8 mouse cellular contexts compared by ENCODE assay signal in the genomic region with DNA sequence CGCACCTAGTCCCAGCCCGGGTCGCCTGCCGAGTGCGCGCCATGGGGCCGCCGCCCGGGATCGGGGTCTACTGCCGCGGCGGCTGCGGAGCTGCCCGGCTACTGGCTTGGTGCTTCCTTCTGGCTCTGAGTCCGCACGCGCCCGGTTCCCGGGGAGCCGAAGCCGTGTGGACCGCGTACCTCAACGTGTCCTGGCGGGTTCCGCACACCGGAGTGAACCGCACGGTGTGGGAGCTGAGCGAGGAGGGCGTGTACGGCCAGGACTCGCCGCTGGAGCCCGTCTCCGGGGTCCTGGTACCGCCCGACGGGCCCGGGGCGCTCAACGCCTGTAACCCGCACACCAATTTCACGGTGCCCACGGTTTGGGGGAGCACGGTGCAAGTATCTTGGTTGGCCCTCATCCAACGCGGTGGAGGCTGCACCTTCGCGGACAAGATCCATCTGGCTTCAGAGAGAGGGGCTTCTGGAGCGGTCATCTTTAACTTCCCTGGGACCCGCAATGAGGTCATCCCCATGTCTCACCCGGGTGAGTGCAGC. TPM values are rescaled to one million over a fixed set of nuclear protein-coding genes. Genes with fewer than 3 reads are reported as not detected.
DNase-seq lines count a peak whose midpoint lies in the region; ATAC-seq and TF ChIP-seq lines count a peak whose summit lies in the region.

No protein-coding gene starts in this region.

- no peaks in the 10 kb centered on the region for H3K9me3 ChIP-seq in forebrain, embryonic 11.5 days (ENCODE audit: control insufficient read depth, low read length)
- H3K9me3 ChIP-seq in intestine, embryonic 15.5 days = no peaks in the 10 kb centered on the region

- H3K4me1 ChIP-seq in forebrain, embryonic 11.5 days (replicated peaks; ENCODE audit: control insufficient read depth, insufficient read depth, low read length) = no peaks in the 10 kb centered on the region
- no peaks in the 10 kb centered on the region for H3K4me1 ChIP-seq in intestine, embryonic 15.5 days (replicated peaks)

- H3K27ac ChIP-seq in layer of hippocampus, adult 2 months = peak overlapping the region; percentile 90
- no peak overlapping the region for H3K27ac ChIP-seq in forebrain, embryonic 11.5 days (ENCODE audit: low read depth, low read length)
- H3K27ac ChIP-seq in intestine, embryonic 15.5 days = peak overlapping the region; percentile 51; the same call in 1 of the 2 replicates

- no peaks in the 10 kb centered on the region for H3K36me3 ChIP-seq in forebrain, embryonic 11.5 days (ENCODE audit: control insufficient read depth, insufficient read depth, low read length)
- H3K36me3 ChIP-seq in intestine, embryonic 15.5 days = no peaks in the 10 kb centered on the region

- ATAC-seq in activated CD4-positive, CD25-positive, alpha-beta regulatory T cell, adult 4 months = peak; percentile 37
- peak; percentile 83 for ATAC-seq in forebrain, embryonic 11.5 days (replicated peaks; ENCODE audit: low FRiP score)
- ATAC-seq in intestine, embryonic 15.5 days = peak; percentile 71
- peak; percentile 35 for ATAC-seq in megakaryocyte-erythroid progenitor cell, adult 5-6 weeks (replicated peaks; ENCODE audit: low FRiP score, low TSS enrichment, poor library complexity, severe bottlenecking)

- TF ChIP-seq CTCF in layer of hippocampus, adult 2 months (conservative IDR thresholded peaks at IDR 0.05) = no peak

- peak overlapping the region; percentile 48 for H3K9ac ChIP-seq in forebrain, embryonic 11.5 days (ENCODE audit: low read length)
- peak overlapping the region; percentile 66 for H3K9ac ChIP-seq in intestine, embryonic 15.5 days

- peak in 1 of 2 experiments; percentile 5 for DNase-seq in layer of hippocampus, adult 2 months (ENCODE audit: low spot score in 2 of 2)
- no peak for DNase-seq in layer of hippocampus, adult 9-11 months
- DNase-seq in forebrain, embryonic 11.5 days (ENCODE audit: low spot score) = peak; percentile 50
- no peak for DNase-seq in ovary, postnatal 14 days (ENCODE audit: low spot score)
- DNase-seq in adrenal gland, postnatal 4 days (ENCODE audit: low spot score in 2 of 2) = no peak

- H3K27me3 ChIP-seq in forebrain, embryonic 11.5 days (ENCODE audit: control insufficient read depth, insufficient read depth, low read length) = peaks cover 10% of the 10 kb centered on the region
- H3K27me3 ChIP-seq in intestine, embryonic 15.5 days (replicated peaks) = no peaks in the 10 kb centered on the region

- peak overlapping the region; percentile 69 for H3K4me2 ChIP-seq in forebrain, embryonic 11.5 days (ENCODE audit: low read depth, low read length, severe bottlenecking)
- peak overlapping the region; percentile 65 for H3K4me2 ChIP-seq in intestine, embryonic 15.5 days (replicated peaks)

- 29% methylated on average over 41 of the region's 54 CpGs for WGBS in forebrain, embryonic 11.5 days
- 22% methylated on average over 52 of the region's 54 CpGs for WGBS in intestine, embryonic 15.5 days

- peak overlapping the region; percentile 64 for H3K4me3 ChIP-seq in layer of hippocampus, adult 2 months
- H3K4me3 ChIP-seq in forebrain, embryonic 11.5 days (ENCODE audit: low read depth, low read length) = peak overlapping the region; percentile 47
- H3K4me3 ChIP-seq in intestine, embryonic 15.5 days (replicated peaks) = peak overlapping the region; percentile 55

RNA-seq across cellular contexts. Expression of a gene that starts 47.7 kb away (rescaled TPM):
- total RNA-seq in layer of hippocampus, adult 2 months (2021) = 10 to 100 TPM; 30.4 to 30.7 TPM
- polyA plus RNA-seq in activated CD4-positive, CD25-positive, alpha-beta regulatory T cell, adult 4 months (2017; shearing (Covaris generic)) = under 1 TPM; 0.41 to 0.46 TPM
- polyA plus RNA-seq in forebrain, embryonic 11.5 days (2014; fragmentation: Nextera tagmentation; extraction: Ambion mirVana) = 1.0 and 2.1 TPM in 2 replicates
- polyA plus RNA-seq in intestine, embryonic 15.5 days (2015; fragmentation: Nextera tagmentation; extraction: Ambion mirVana) = 128 and 141 TPM in 2 replicates
- 1.5 and 3.8 TPM in 2 replicates for total RNA-seq in megakaryocyte-erythroid progenitor cell, adult 5-6 weeks (2014; fragmentation: Nextera tagmentation)
- total RNA-seq in megakaryocyte-erythroid progenitor cell, adult 5-6 weeks (2017) = 1.7 and 2.9 TPM in 2 replicates
- total RNA-seq in adrenal gland, postnatal 4 days (2021) = 10 to 100 TPM; 22.7 to 26.2 TPM

Comparison
In these comparisons a context has a peak if more than half of its experiments do, and no peak if none do; other contexts are left out.
1. RNA of a gene that starts 47.7 kb away (total RNA-seq): 30.4 to 30.7 TPM in layer of hippocampus, adult 2 months and 22.7 to 26.2 TPM in adrenal gland, postnatal 4 days; 1.5 to 3.8 TPM in megakaryocyte-erythroid progenitor cell, adult 5-6 weeks; every median in the first group is over 4 times any median in the second.
2. Peak in every context shown above with its lines, with median percentiles within 50 percentile points of each other: H3K4me3 ChIP-seq and ATAC-seq.